Mouse (Mus musculus) adipose tissue, adult 10 weeks (tissue): ENCODE measurements around the gene Fuom. TPM values are rescaled to one million over a fixed set of nuclear protein-coding genes. Genes with fewer than 3 reads are reported as not detected.

Experiments used
- polyA plus RNA-seq: library from polyadenylated mRNA; stranded (reverse); fragments of 350-450 nt; fragmentation: Illumina TruSeq; extraction: RNeasy Lipid Tissue Mini Kit (QIAGEN cat#74804); gene quantifications from one replicate; pipeline ENCODE4 v1.2.3, GENCODE M21; 2014; ENCODE audit warnings: low read depth, low replicate concordance

Gene Fuom
- 20.9 TPM for polyA plus RNA-seq

GRCm38 (mm10) chr7:140101993-140102860, at the start of gene Fuom:
Fuom (minus strand) TSS chr7:140102441.

GRCm38 (mm10) chr7:140137135-140138020, 35.1 kb upstream of the Fuom start, which contains the start of gene Mtg1:
Mtg1 (plus strand) TSS chr7:140137564.

DNA sequence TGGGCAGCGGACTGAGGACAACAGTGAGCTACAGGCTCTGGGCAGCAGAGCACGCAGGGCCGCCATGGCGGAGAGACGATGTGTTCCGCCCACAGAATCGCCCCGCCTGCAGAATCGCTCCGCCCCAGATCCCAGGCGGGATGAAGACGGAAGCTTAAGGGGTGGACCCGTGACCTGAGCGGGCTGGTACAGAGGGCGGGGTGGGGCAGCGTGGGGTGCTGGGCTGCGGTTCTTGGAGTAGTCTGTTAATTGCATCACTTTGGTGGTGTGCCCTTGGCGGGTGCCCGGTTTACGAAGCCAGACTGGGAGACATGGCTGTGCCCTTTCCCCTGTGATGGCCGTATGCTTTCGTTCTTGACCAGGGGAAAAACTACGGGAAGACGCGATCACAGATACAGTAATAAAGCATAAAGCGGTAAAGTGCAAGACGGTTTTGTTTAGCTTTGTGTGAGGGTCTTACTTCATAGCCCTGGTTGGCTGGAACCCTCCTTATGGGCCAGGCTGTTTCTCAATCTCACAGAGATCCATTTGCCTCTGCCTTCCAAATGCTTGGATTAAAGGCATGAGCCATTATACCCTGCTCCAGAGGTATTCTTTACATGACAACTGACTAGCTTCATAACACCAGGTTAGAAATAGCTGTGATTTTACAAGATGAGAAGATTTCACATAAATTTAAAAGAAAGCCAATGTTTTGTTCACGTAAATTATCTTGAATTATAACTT, 14.3 kb upstream of the Fuom start, which contains the start of gene Echs1:
Gene Echs1 (minus strand): TSS at position 148 of the 726 bp plus-strand sequence.

DNA sequence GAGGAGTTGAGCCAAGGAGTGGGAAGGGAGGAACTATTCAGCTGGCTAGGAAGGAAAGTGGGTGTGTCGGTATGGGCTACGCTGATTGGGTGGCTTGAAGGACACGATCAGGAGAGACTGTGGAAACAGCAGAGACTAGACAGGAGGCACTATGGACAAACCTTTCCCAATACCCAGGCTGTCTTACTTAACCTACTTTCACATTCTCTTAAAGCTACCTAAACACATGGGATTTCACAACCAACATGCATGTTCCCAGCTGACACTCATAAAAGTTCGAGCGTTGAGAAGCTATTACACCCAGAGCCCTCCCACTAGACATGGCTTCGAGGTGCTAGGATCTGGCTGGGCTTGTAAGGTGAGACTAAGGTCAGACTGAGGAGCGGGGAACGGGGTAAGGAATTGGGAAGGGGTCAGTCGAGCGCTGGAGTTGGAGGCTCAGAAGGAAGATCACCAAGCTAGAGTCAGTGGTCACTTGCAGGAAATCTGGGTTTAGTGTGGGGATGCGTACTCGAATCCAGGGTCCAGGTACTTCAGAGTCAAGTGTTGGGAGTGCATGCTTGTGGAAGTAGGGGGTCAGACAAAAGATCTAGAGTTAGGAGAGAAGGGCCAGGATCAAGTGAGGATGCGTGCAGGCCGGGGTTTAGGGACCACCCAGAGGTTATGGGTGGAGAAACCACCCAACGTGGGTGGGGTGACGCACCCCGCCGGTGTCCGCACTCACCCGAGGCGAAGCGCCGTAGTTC, 13.5 kb upstream of the Fuom start, which contains the start of gene Paox:
Gene Paox (plus strand): TSS at position 217 of the 746 bp plus-strand sequence.

DNA sequence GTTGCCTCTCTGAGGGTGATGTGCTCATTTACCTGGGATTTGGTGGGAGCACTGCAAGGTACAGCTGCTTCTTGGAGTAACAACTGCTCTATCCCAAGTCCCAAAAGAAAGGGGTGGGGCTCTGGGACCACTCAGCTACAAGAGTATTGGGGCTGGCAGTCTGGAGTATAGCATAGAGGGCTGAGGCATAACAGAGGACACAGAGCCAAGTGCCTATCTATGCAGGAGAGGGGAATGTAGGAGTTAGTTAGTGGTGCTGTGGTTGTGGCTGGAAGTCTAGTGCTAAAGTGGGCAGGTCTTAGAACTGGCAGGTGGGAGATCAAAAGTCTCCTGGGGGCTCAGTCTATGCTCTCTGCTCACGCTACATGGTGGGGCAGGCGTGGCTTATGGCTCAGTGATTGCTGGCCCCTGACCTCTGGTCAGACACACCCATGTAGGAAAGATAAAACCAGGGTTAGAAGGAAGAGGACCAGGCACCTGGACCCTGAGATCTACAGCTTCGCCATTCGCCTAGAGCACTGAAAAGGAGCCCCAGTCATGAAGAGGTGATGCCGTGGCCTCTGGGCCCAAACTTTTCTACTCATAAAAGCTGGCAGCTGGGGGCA, 9.2 kb downstream of the Fuom start, which contains the start of gene Prap1:
Gene Prap1 (plus strand): TSS at position 472 of the 605 bp plus-strand sequence.

DNA sequence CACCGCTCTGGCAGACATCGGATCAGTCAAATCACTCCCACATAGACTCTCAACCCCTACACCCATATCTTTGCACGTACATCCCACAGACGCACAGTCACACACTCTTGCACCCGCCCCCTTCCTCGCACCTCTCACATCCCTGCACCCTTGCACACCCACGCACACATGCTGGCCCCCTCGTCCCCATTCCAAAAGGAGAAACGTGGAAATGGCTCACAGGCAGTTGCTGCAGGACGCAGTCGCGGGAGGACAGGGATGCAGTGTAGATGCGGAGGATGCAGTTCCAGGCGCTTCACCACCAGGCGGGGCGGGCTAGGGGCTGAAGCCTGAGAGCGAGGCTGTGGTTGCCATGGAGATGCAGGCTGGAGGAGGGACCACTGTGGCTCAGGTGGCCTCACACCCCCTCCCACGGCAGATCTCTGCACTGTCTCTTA, 20.0 kb downstream of the Fuom start, which contains the start of gene Caly:
Gene Caly (minus strand): TSS at position 307 of the 437 bp plus-strand sequence.

GRCm38 (mm10) chr7:140048361-140049114, 53.7 kb downstream of the Fuom start, which contains the start of gene Msx3:
Msx3 (minus strand) TSS chr7:140049089.

Other genes starting within 250 kb of the Fuom start
- 2.4 TPM for gene Kndc1, start 207.7 kb downstream of the Fuom start, polyA plus RNA-seq
- gene Utf1, start 158.7 kb downstream of the Fuom start, polyA plus RNA-seq, result not detected
- gene 6430531B16Rik, start 123.7 kb downstream of the Fuom start, polyA plus RNA-seq, result 2.7 TPM
- 6.7 TPM for gene Adam8, start 109.9 kb downstream of the Fuom start, polyA plus RNA-seq
- 16.0 TPM for gene Zfp511, start 66.0 kb downstream of the Fuom start, polyA plus RNA-seq
- gene Tubgcp2, start 65.8 kb downstream of the Fuom start, polyA plus RNA-seq, result 19.4 TPM
- not detected for gene Msx3, start 53.4 kb downstream of the Fuom start, polyA plus RNA-seq
- 0.79 TPM for gene Caly, start 19.9 kb downstream of the Fuom start, polyA plus RNA-seq
- not detected for gene Prap1, start 9.0 kb downstream of the Fuom start, polyA plus RNA-seq
- 14.7 TPM for gene Paox, start 13.4 kb upstream of the Fuom start, polyA plus RNA-seq
- 181 TPM for gene Echs1, start 14.0 kb upstream of the Fuom start, polyA plus RNA-seq
- 26.6 TPM for gene Mtg1, start 35.1 kb upstream of the Fuom start, polyA plus RNA-seq
- 0.56 TPM for gene Sprn, start 52.4 kb upstream of the Fuom start, polyA plus RNA-seq
- gene Olfr522, start 62.3 kb upstream of the Fuom start, polyA plus RNA-seq, result not detected
- not detected for gene Olfr523, start 70.8 kb upstream of the Fuom start, polyA plus RNA-seq
- not detected for gene Olfr524, start 103.5 kb upstream of the Fuom start, polyA plus RNA-seq
- gene Cd163l1, start 115.8 kb upstream of the Fuom start, polyA plus RNA-seq, result 0.51 TPM
- not detected for gene 5830411N06Rik, start 144.8 kb upstream of the Fuom start, polyA plus RNA-seq
- gene Olfr525, start 218.4 kb upstream of the Fuom start, polyA plus RNA-seq, result not detected
- gene Olfr527, start 231.6 kb upstream of the Fuom start, polyA plus RNA-seq, result not detected